Mouse (Mus musculus): ENCODE data around the gene Rasa3. TPM values are rescaled to one million over a fixed set of nuclear protein-coding genes. Genes with fewer than 3 reads are reported as not detected.

Rasa3 gene
- 20.7 and 21.3 TPM in 2 replicates for polyA plus RNA-seq (2015; fragmentation: Nextera tagmentation; extraction: Ambion mirVana)

DNA sequence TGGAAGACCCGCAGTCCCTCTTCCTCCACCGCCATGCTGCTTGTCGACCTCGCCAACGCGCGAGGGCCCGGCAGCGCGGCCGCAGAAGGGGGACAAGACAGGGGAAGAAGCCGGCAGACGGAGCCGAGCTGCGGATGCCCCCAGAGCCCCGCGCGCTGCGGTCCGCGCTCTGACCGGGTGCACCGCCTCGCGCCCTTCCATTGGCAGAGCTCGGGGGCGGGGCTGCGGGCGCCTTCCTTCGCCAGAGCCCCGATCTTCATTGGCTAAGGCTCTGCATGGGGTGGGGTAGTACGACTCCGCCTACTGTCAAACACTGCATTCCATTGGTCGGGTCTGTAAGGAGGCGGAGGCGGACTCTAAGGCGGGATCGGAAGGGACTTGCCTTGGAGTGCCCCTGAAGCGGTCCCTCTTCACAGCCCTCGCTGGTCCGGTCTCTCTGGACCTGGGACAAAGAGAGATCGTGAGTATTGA, at the start of gene Rasa3:
Gene Rasa3 (minus strand): TSS at position 191 of the 471 bp plus-strand sequence.
- peak; percentile 99 for ATAC-seq
- H3K4me3 ChIP-seq (ENCODE audit: low read length), result peak within 1 kb of the TSS; percentile 78
- no peaks in the 10 kb centered on the region for H3K9me3 ChIP-seq (ENCODE audit: control insufficient read depth, low read length)
- H3K9ac ChIP-seq (ENCODE audit: low read depth, low read length), result peak within 1 kb of the TSS; percentile 76
- peak within 1 kb of the TSS; percentile 95 for H3K4me2 ChIP-seq (ENCODE audit: low read depth, low read length)
- H3K27me3 ChIP-seq (replicated peaks; ENCODE audit: control insufficient read depth, insufficient read depth, low read length), result 0 out of 2 replicates have a peak, but pooled peaks cover 3% of the 10 kb centered on the region
- peaks cover 15% of the 10 kb centered on the region for H3K4me1 ChIP-seq (ENCODE audit: control insufficient read depth, insufficient read depth, low read length)
- under 1% methylated on average over 42 of the region's 42 CpGs for WGBS
- no peaks in the 10 kb centered on the region for H3K36me3 ChIP-seq (ENCODE audit: control insufficient read depth, insufficient read depth, low read length)
- H3K27ac ChIP-seq (ENCODE audit: low read length), result peak within 1 kb of the TSS; percentile 78

DNA sequence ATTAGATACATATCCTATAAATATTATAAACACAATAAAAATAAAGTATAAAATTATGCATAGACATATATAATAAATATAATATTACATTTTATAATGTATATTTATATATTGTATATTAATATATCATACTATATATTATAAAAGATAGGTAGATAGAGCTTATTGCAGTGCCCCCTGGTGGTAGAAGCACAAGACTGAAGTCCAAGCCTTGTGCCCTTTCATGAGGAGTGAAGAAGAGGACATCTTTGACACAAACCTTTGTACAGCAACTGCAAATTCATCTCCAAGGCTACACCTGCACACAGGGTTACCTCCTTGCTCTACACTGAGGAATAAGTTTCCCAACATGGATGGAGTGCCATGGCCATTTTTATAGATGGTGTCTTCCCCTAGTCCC, 48.3 kb upstream of the Rasa3 start:
- no peak overlapping the region for H3K4me3 ChIP-seq (ENCODE audit: low read length)
- no peaks in the 10 kb centered on the region for H3K9me3 ChIP-seq (ENCODE audit: control insufficient read depth, low read length)
- H3K27me3 ChIP-seq (replicated peaks; ENCODE audit: control insufficient read depth, insufficient read depth, low read length), result no peaks in the 10 kb centered on the region
- no peak overlapping the region for H3K4me2 ChIP-seq (ENCODE audit: low read depth, low read length)
- no peak overlapping the region for H3K27ac ChIP-seq (ENCODE audit: low read length)
- H3K9ac ChIP-seq (ENCODE audit: low read depth, low read length), result no peak overlapping the region
- no peak for ATAC-seq
- H3K36me3 ChIP-seq (ENCODE audit: control insufficient read depth, insufficient read depth, low read length), result no peaks in the 10 kb centered on the region
- no peaks in the 10 kb centered on the region for H3K4me1 ChIP-seq (ENCODE audit: control insufficient read depth, insufficient read depth, low read length)

DNA sequence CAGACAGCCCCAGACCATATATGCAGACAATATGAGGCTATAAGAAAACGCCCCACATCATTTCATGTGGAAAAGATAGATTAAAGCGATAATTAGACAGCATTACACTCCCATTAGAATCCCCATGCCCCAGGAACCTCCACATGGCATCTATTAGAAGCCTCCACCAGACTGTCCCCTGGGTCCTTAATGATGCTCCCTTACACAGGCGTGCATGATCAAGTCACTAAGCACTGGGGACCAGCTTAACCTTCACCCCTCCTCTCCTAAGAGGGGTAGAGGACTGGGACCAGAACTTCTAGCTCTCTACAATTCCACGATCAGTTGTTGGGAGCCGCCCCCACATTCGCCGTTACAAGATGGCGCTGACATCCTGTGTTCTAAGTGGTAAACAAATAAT, 41.6 kb upstream of the Rasa3 start:
- Histone ChIP-seq H3K4me3 (ENCODE audit: low read length) (no peak overlapping the region), H3K27me3 (replicated peaks; ENCODE audit: control insufficient read depth, insufficient read depth, low read length) (no peaks in the 10 kb centered on the region), H3K27ac (ENCODE audit: low read length) (no peak overlapping the region), H3K4me1 (ENCODE audit: control insufficient read depth, insufficient read depth, low read length) (no peaks in the 10 kb centered on the region), H3K9ac (ENCODE audit: low read depth, low read length) (no peak overlapping the region), H3K4me2 (ENCODE audit: low read depth, low read length) (no peak overlapping the region), H3K9me3 (ENCODE audit: control insufficient read depth, low read length) (no peaks in the 10 kb centered on the region), H3K36me3 (ENCODE audit: control insufficient read depth, insufficient read depth, low read length) (no peaks in the 10 kb centered on the region)
- WGBS, result 90% methylated on average over 8 of the region's 8 CpGs
- ATAC-seq, result no peak

DNA sequence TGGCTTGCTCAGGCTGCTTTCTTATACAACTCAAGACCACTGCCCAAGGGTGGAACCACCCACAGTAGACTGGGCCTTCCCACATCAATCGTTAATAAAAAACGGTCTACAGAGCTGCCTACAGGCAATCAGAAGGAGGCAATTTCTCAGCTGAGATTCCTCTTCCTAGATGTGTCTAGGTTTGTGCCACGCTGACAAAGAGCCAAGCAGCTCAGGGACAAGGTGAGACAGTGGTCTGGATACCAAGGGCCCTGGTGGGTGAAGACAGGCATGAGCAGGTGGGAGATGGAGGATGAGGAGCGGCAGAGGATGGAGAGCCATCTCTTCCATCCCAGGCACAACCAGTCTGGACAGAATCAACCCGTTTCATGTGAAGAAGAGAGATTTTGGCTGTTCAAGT, 31.1 kb upstream of the Rasa3 start:
- Histone ChIP-seq H3K4me2 (ENCODE audit: low read depth, low read length) (no peak overlapping the region), H3K4me3 (ENCODE audit: low read length) (no peak overlapping the region), H3K27ac (ENCODE audit: low read length) (no peak overlapping the region), H3K9ac (ENCODE audit: low read depth, low read length) (no peak overlapping the region), H3K36me3 (ENCODE audit: control insufficient read depth, insufficient read depth, low read length) (no peaks in the 10 kb centered on the region), H3K9me3 (ENCODE audit: control insufficient read depth, low read length) (no peaks in the 10 kb centered on the region), H3K4me1 (ENCODE audit: control insufficient read depth, insufficient read depth, low read length) (peaks cover 5% of the 10 kb centered on the region; the same call in 1 of the 2 replicates), H3K27me3 (replicated peaks; ENCODE audit: control insufficient read depth, insufficient read depth, low read length) (no peaks in the 10 kb centered on the region)
- WGBS, result 89% methylated on average over 5 of the region's 5 CpGs
- ATAC-seq, result no peak

DNA sequence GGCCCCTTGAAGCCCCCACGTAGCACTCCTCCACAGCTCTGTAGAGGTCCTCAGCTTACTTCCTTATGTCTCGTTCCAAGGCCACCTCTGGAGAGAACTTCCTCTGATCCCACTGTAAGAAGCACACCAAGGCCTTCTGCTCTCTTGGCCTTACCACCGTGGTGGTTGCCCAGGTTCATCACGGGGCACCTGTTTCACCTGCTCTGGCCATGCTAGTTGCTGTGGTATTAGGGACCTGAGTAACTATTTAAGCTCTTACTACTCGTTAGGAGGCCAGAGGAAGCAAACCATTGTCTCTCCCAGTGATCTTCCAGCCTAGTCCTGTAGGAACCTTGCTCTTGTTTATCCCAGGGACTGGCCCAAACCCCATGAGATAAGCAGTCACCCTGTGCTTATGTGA, 29.5 kb upstream of the Rasa3 start:
- no peak overlapping the region for H3K27ac ChIP-seq (ENCODE audit: low read length)
- no peak overlapping the region for H3K4me2 ChIP-seq (ENCODE audit: low read depth, low read length)
- no peaks in the 10 kb centered on the region for H3K36me3 ChIP-seq (ENCODE audit: control insufficient read depth, insufficient read depth, low read length)
- ATAC-seq, result no peak
- H3K4me3 ChIP-seq (ENCODE audit: low read length), result no peak overlapping the region
- peaks cover 5% of the 10 kb centered on the region for H3K4me1 ChIP-seq (ENCODE audit: control insufficient read depth, insufficient read depth, low read length)
- H3K9ac ChIP-seq (ENCODE audit: low read depth, low read length), result no peak overlapping the region
- H3K27me3 ChIP-seq (replicated peaks; ENCODE audit: control insufficient read depth, insufficient read depth, low read length), result no peaks in the 10 kb centered on the region
- no peaks in the 10 kb centered on the region for H3K9me3 ChIP-seq (ENCODE audit: control insufficient read depth, low read length)
- WGBS, result 85% methylated on average over 5 of the region's 5 CpGs

DNA sequence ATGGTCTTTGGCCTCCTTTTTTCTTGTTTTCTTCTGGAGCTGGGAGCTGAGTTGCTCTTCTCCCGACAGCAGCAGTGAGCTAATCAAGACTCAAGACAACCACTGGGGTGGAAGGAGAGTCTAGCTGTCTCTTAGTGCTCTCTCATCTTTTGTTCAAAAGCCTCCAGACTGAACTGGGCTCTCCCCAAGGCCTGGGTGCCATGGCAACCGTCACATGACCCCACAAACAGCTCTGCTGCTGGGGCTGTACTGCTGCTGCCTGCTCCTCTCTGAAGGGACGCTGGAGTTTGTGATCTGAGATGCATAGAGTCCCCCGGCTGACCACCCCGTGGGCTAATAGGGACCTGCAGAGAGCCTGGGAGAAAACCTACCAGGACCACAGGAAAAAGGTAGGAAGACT, 28.3 kb upstream of the Rasa3 start, which contains the start of gene Cfap97d2:
Gene Cfap97d2 (plus strand): TSS at position 222 of the 400 bp plus-strand sequence.
- H3K27me3 ChIP-seq (replicated peaks; ENCODE audit: control insufficient read depth, insufficient read depth, low read length), result no peaks in the 10 kb centered on the region
- peak; percentile 77 for ATAC-seq
- H3K9me3 ChIP-seq (ENCODE audit: control insufficient read depth, low read length), result no peaks in the 10 kb centered on the region
- H3K36me3 ChIP-seq (ENCODE audit: control insufficient read depth, insufficient read depth, low read length), result no peaks in the 10 kb centered on the region
- 20% methylated on average over 5 of the region's 5 CpGs for WGBS
- no peak within 1 kb of the TSS for H3K9ac ChIP-seq (ENCODE audit: low read depth, low read length)
- no peak within 1 kb of the TSS for H3K4me2 ChIP-seq (ENCODE audit: low read depth, low read length)
- H3K4me3 ChIP-seq (ENCODE audit: low read length), result no peak within 1 kb of the TSS
- peaks cover 9% of the 10 kb centered on the region for H3K4me1 ChIP-seq (ENCODE audit: control insufficient read depth, insufficient read depth, low read length)
- no peak within 1 kb of the TSS for H3K27ac ChIP-seq (ENCODE audit: low read length)

DNA sequence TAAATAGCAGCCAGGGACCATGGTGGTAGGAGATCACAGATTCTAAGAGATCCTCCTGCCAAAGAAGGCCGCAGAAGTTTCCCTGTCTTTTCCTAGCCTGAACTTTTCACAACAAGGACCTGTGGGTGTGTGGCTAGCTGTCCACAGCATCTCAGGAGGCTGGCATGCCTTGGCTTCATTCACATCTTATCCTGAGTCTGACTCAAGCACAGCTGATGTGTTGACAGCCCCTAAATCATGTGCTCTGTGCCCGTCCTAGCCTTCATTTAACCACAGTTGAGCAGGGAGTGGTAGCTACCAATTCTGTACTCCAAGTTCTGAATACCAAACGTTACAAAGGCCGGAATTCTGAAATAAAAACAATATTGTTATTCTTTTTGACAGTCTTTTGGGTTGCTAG, 26.9 kb upstream of the Rasa3 start:
- H3K27me3 ChIP-seq (replicated peaks; ENCODE audit: control insufficient read depth, insufficient read depth, low read length), result no peaks in the 10 kb centered on the region
- 85% methylated on average over 4 of the region's 4 CpGs for WGBS
- H3K36me3 ChIP-seq (ENCODE audit: control insufficient read depth, insufficient read depth, low read length), result no peaks in the 10 kb centered on the region
- H3K4me3 ChIP-seq (ENCODE audit: low read length), result no peak overlapping the region
- no peak overlapping the region for H3K4me2 ChIP-seq (ENCODE audit: low read depth, low read length)
- H3K27ac ChIP-seq (ENCODE audit: low read length), result no peak overlapping the region
- ATAC-seq, result no peak
- H3K4me1 ChIP-seq (ENCODE audit: control insufficient read depth, insufficient read depth, low read length), result peaks cover 9% of the 10 kb centered on the region
- no peak overlapping the region for H3K9ac ChIP-seq (ENCODE audit: low read depth, low read length)
- no peaks in the 10 kb centered on the region for H3K9me3 ChIP-seq (ENCODE audit: control insufficient read depth, low read length)

DNA sequence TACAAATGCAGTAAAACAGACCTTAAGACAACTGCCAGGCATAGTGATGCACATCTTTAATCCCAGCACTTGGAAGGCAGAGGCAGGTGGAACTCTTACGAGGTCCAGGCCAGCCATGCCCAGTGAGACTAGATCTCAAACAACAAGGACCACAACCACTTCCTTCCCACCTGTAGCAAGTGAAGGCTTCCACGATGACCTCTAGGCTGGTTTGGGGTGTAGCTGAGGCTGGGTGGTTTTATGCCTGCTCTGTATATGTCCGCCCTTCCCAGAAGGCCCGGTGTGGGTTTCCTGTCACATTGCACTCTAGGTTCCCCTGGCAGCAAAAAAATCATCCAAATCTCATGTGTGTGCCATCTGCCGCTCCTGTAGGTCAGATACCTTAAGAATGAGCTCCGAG, 26.4 kb upstream of the Rasa3 start:
- Histone ChIP-seq H3K9me3 (ENCODE audit: control insufficient read depth, low read length) (no peaks in the 10 kb centered on the region), H3K9ac (ENCODE audit: low read depth, low read length) (no peak overlapping the region), H3K4me1 (ENCODE audit: control insufficient read depth, insufficient read depth, low read length) (peaks cover 12% of the 10 kb centered on the region), H3K36me3 (ENCODE audit: control insufficient read depth, insufficient read depth, low read length) (no peaks in the 10 kb centered on the region), H3K4me2 (ENCODE audit: low read depth, low read length) (no peak overlapping the region), H3K27me3 (replicated peaks; ENCODE audit: control insufficient read depth, insufficient read depth, low read length) (0 out of 2 replicates have a peak, but pooled peaks cover under 1% of the 10 kb centered on the region), H3K4me3 (ENCODE audit: low read length) (no peak overlapping the region), H3K27ac (ENCODE audit: low read length) (no peak overlapping the region)
- no peak for ATAC-seq
- WGBS, result 90% methylated on average over 6 of the region's 6 CpGs

DNA sequence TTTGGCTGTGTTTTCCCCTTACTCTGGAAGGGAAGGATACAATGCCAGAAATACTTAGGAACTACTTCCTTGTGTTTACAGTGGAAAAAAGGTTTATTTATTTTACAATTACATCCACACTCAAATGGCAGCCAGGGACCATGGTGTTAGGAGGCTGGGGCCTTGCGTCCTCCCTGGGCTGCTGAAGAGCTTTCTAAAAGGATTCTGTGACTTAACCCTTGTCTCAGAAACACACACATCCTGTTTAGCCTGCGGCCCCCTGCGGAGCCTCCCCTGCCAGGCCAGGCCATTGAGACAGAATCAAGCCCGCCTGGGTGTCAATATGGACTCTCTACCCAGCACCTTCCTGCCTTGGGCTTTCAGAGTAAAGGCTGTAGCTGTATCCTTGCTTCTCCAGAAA, 25.4 kb upstream of the Rasa3 start:
- WGBS, result 56% methylated on average over 4 of the region's 4 CpGs
- Histone ChIP-seq H3K27ac (ENCODE audit: low read length) (peak overlapping the region; percentile 37; the same call in 1 of the 2 replicates), H3K27me3 (replicated peaks; ENCODE audit: control insufficient read depth, insufficient read depth, low read length) (0 out of 2 replicates have a peak, but pooled peaks cover 3% of the 10 kb centered on the region)

More for the DNA sequence above, 25.4 kb upstream of the Rasa3 start:
- no peak overlapping the region for H3K4me3 ChIP-seq (ENCODE audit: low read length)
- no peak overlapping the region for H3K4me2 ChIP-seq (ENCODE audit: low read depth, low read length)
- no peaks in the 10 kb centered on the region for H3K36me3 ChIP-seq (ENCODE audit: control insufficient read depth, insufficient read depth, low read length)
- no peak overlapping the region for H3K9ac ChIP-seq (ENCODE audit: low read depth, low read length)
- H3K9me3 ChIP-seq (ENCODE audit: control insufficient read depth, low read length), result no peaks in the 10 kb centered on the region
- no peak for ATAC-seq
- H3K4me1 ChIP-seq (ENCODE audit: control insufficient read depth, insufficient read depth, low read length), result peaks cover 22% of the 10 kb centered on the region

Measured in intestine, embryonic 16.5 days (tissue).